Mouse (Mus musculus) T-helper 1 cell (primary cell): Measurements from ENCODE around the gene Phactr4.

Experiments used
- in situ Hi-C: fragments of 300-600 bp; cut with MboI, MseI; formaldehyde crosslinking; loops from one replicate; pipeline ENCODE4 v1.15.1; 2025; ENCODE audit warnings: high pct_unique_total_duplicates

Gene Phactr4

GRCm38 (mm10) chr4:132421923-132422782, at the start of gene Phactr4:
Gene Phactr4, minus strand, starts transcription at chr4:132422489.
- in situ Hi-C loops = loop anchor here (5.0 kb wide), 2 partner anchors 35 to 85 kb away; no protein-coding TSS in a partner anchor

GRCm38 (mm10) chr4:132469873-132470272, 47.6 kb upstream of the Phactr4 start:
- in situ Hi-C loops = no loop called here

- in situ Hi-C loops = no loop called here
Measured at GRCm38 (mm10) chr4:132464255-132464613, 41.9 kb upstream of the Phactr4 start.

GRCm38 (mm10) chr4:132463430-132464254, 41.4 kb upstream of the Phactr4 start, which contains the start of gene Med18:
Gene Med18, minus strand, starts transcription at chr4:132463921.
- in situ Hi-C loops = no loop called here

- in situ Hi-C loops = no loop called here
Measured at GRCm38 (mm10) chr4:132462836-132463235, 40.5 kb upstream of the Phactr4 start.

GRCm38 (mm10) chr4:132460225-132460624, 37.9 kb upstream of the Phactr4 start:
- in situ Hi-C loops = no loop called here

GRCm38 (mm10) chr4:132455561-132455960, 33.3 kb upstream of the Phactr4 start:
- in situ Hi-C loops = loop anchor here (5.0 kb wide), 1 partner anchor 33 kb away; the partner anchor contains the start of gene Phactr4

GRCm38 (mm10) chr4:132455146-132455545, 32.9 kb upstream of the Phactr4 start:
- in situ Hi-C loops = loop anchor here (5.0 kb wide), 1 partner anchor 33 kb away; the partner anchor contains the start of gene Phactr4

- in situ Hi-C loops = no loop called here
Measured at GRCm38 (mm10) chr4:132454216-132454615, 31.9 kb upstream of the Phactr4 start.

GRCm38 (mm10) chr4:132449778-132450177, 27.5 kb upstream of the Phactr4 start:
- in situ Hi-C loops = no loop called here

GRCm38 (mm10) chr4:132446105-132446504, 23.8 kb upstream of the Phactr4 start:
- in situ Hi-C loops = no loop called here

- in situ Hi-C loops = no loop called here
Measured at GRCm38 (mm10) chr4:132444516-132444915, 22.2 kb upstream of the Phactr4 start.

GRCm38 (mm10) chr4:132437857-132438256, 15.6 kb upstream of the Phactr4 start:
- in situ Hi-C loops = no loop called here

- in situ Hi-C loops = no loop called here
Measured at GRCm38 (mm10) chr4:132432717-132433372, 10.6 kb upstream of the Phactr4 start.

- in situ Hi-C loops = no loop called here
Measured at GRCm38 (mm10) chr4:132428022-132428542, 5.8 kb upstream of the Phactr4 start.

- in situ Hi-C loops = no loop called here
Measured at GRCm38 (mm10) chr4:132427493-132427892, 5.2 kb upstream of the Phactr4 start.

- in situ Hi-C loops = no loop called here
Measured at GRCm38 (mm10) chr4:132426021-132426420, 3.7 kb upstream of the Phactr4 start.

GRCm38 (mm10) chr4:132424765-132425164, 2.5 kb upstream of the Phactr4 start:
- in situ Hi-C loops = loop anchor here (5.0 kb wide), 2 partner anchors 33 to 83 kb away; no protein-coding TSS in a partner anchor

- in situ Hi-C loops = loop anchor here (5.0 kb wide), 2 partner anchors 36 to 86 kb away; no protein-coding TSS in a partner anchor
Measured at GRCm38 (mm10) chr4:132421556-132421922, 750 bp downstream of the Phactr4 start.

- in situ Hi-C loops = loop anchor here (5.0 kb wide), 2 partner anchors 37 to 87 kb away; no protein-coding TSS in a partner anchor
Measured at GRCm38 (mm10) chr4:132420471-132420870, 1.8 kb downstream of the Phactr4 start.

GRCm38 (mm10) chr4:132415966-132416365, 6.3 kb downstream of the Phactr4 start:
- in situ Hi-C loops = no loop called here
